Mouse (Mus musculus): ENCODE data around the gene Oxnad1. TPM values are rescaled to one million over a fixed set of nuclear protein-coding genes. Genes with fewer than 3 reads are reported as not detected.

Oxnad1 gene
- total RNA-seq (2017): 18.5 and 21.5 TPM in 2 replicates

DNA sequence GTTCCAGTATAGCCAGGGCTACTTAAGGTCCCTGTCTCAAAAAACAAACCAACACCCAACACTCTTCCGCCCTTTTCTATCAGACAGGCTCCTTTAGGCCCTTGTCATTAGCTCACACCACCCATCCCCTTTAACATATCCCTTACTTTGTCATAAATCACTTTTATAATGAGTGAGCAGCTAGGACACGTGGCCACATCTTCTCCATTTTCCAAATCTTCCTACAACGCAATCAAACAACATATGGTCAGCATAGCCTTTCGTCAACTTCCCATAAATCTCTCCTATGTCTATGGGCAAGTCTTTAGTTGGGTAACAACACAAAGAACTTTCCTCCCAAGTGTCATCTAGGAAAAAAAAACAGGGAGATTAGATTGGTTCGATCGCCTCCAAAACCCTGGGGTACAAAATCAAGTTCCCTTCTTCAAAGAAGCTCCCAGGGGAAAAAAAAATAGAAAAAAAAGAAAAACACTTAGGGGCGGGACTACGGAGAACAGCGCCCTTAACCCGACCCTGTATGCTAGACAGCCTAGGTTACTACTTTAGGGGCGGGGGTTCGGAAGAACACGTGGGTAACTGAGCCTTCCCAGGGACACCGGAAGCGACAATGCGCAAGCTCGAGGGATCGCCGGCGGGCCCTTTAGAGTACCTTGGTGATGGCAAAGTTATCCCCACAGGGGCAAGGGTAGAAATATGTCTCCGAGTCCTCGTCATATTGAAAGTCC is at the start of gene Oxnad1:
Oxnad1 (plus strand) TSS at position 614 of the 725 bp plus-strand sequence.
- peak; percentile 68 for ATAC-seq (ENCODE audit: extremely low read depth, insufficient number of reproducible peaks, low FRiP score, poor library complexity, severe bottlenecking)

DNA sequence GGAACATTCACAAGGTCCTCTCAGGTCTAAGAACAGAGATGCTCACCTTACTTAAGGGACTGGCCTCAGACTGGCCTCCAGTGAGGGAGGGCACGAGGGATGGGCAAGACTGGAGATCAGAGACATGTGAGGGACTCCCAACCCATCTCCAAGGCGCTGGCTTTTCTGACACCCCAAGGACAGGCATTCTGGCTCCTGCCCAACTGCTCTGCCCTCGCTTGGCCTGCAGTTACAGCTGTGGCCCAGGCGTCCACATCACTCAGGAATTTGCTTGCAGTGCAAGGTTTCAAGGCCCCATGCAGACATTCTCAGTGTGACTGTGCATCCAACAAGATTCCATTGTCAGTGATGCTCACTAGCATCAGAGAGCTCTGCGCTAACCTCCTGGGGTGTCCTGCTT is 48.7 kb upstream of the Oxnad1 start:
- ATAC-seq (ENCODE audit: extremely low read depth, insufficient number of reproducible peaks, low FRiP score, poor library complexity, severe bottlenecking): no peak

- ATAC-seq (ENCODE audit: extremely low read depth, insufficient number of reproducible peaks, low FRiP score, poor library complexity, severe bottlenecking): no peak
These were observed 47.4 kb upstream of the Oxnad1 start for GRCm38 (mm10) chr14:32037661-32038252.

GRCm38 (mm10) chr14:32042108-32042507 is 43.1 kb upstream of the Oxnad1 start:
- no peak for ATAC-seq (ENCODE audit: extremely low read depth, insufficient number of reproducible peaks, low FRiP score, poor library complexity, severe bottlenecking)

DNA sequence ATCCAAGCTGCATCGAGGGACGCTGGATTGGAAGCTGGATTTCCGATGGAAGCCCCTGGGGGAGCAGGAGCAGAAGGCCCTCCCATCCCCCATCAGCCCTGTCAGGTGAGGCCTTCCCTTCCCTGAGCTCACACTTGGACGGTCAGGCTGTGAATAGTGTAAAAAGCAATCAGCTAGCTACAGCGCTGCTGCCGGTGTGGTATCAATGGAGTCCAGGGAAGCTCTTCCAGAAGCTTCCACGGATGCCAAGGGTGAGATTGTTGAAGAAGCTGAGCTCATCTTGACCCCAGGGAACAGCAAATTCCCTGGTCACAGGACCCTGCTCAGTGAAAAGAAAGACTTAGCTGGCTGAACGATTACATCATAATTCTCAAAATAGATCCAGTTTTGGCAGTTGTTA is 38.8 kb upstream of the Oxnad1 start:
- ATAC-seq (ENCODE audit: extremely low read depth, insufficient number of reproducible peaks, low FRiP score, poor library complexity, severe bottlenecking): no peak

DNA sequence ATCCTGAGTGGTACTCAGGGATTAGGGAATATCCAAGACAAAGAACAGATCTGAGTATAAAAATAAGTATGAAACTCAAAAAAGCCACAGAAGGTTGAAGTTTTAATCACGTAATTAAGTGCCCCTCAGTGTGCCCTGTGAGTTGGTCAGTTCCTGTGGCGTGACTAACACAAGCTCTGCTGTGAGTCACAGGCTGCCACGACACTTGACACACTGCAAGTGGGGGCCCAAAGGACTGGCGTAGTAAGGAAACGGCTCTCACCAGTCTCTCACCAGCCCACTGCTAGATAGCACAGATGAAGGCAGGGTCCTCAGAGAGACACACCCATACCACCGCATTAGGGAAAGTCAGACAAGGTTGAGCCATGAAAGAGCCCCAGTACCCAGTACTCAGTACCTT is 35.0 kb upstream of the Oxnad1 start:
- ATAC-seq (ENCODE audit: extremely low read depth, insufficient number of reproducible peaks, low FRiP score, poor library complexity, severe bottlenecking): no peak

- no peak for ATAC-seq (ENCODE audit: extremely low read depth, insufficient number of reproducible peaks, low FRiP score, poor library complexity, severe bottlenecking)
These were observed 31.3 kb upstream of the Oxnad1 start for GRCm38 (mm10) chr14:32053895-32054294.

- no peak for ATAC-seq (ENCODE audit: extremely low read depth, insufficient number of reproducible peaks, low FRiP score, poor library complexity, severe bottlenecking)
These were observed 30.4 kb upstream of the Oxnad1 start for GRCm38 (mm10) chr14:32054788-32055187.

DNA sequence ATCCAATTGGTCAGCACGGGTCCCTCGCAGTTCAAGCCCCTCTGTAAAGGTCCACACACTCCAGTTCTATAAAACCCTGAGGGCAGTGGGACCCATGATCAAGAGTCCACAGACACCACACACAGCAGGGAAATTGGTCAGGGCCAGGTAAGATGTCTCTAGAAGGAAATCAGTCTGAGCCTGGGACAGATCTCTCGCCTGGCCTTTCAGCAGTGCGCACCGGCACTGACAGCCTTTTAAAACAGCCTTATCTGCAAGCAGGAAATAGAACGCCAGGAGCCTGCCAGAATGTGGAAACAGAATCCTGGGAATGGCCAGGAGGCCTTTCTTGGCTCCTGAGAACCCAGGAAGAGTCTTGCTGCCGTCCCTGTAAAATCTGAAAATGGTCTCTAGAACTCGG is 29.4 kb upstream of the Oxnad1 start:
- ATAC-seq (ENCODE audit: extremely low read depth, insufficient number of reproducible peaks, low FRiP score, poor library complexity, severe bottlenecking): no peak

DNA sequence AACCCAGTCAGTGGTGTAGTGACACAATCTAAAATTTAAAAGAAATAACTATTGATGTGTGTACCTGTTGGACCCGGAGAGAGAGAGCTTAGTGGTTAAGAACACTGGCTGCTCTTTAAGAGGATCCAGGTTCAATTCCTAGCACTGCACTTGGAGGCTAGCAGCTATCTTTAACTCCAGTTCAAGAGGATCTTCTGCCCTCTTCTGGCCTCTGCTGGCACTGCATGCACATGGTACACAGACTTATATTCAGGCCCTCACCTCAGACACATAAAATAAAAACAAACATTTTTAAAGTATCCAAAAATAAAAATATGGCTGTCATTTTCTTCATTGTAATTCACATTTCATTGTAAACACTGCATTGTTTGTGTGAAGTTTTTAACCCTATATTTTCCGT is 28.5 kb upstream of the Oxnad1 start:
- ATAC-seq (ENCODE audit: extremely low read depth, insufficient number of reproducible peaks, low FRiP score, poor library complexity, severe bottlenecking): no peak

DNA sequence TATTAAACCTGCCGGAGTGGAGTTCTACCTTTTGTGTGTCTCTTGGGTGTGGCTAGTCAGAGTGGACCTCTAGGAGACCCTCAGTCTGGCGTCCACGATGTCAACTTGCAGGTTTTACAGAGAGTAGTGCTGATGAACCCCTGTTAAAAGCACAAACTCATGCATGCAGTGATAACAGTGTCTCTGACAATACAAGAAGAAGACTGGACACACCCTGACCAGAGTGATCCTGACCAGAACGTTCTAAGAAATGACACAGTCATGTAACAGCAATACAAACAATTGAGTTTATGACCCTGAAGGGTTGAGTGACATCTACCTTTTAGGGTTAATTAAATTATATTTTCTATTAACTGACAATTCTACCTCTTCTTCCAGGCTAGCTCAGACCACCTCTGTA is 27.5 kb upstream of the Oxnad1 start:
- no peak for ATAC-seq (ENCODE audit: extremely low read depth, insufficient number of reproducible peaks, low FRiP score, poor library complexity, severe bottlenecking)

GRCm38 (mm10) chr14:32061398-32061797 is 23.8 kb upstream of the Oxnad1 start:
- ATAC-seq (ENCODE audit: extremely low read depth, insufficient number of reproducible peaks, low FRiP score, poor library complexity, severe bottlenecking): no peak

- no peak for ATAC-seq (ENCODE audit: extremely low read depth, insufficient number of reproducible peaks, low FRiP score, poor library complexity, severe bottlenecking)
These were observed 12.4 kb upstream of the Oxnad1 start for GRCm38 (mm10) chr14:32072807-32073206.

DNA sequence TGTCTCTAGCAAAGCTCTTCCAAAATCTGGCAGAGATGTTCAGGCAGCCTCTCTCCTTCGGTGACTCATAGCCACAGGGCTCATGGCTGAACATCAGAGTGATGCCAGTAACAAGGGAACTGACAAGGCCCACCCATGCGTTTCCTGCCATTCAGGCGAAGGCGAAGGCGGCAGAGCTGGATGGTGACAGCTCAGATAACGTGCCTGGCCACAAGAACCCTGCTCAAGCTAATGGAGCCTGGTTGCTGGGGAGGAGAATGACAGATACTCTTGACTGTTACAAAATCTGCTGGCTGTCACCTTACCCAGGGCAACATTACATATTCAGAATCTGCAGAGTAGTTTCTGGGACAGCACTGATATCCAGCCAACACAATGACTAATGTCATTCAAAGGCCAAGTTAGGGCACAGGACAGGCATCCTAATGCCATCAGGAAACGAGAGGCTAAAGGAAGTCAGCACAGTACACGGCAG is 11.9 kb upstream of the Oxnad1 start:
- ATAC-seq (ENCODE audit: extremely low read depth, insufficient number of reproducible peaks, low FRiP score, poor library complexity, severe bottlenecking): no peak

- no peak for ATAC-seq (ENCODE audit: extremely low read depth, insufficient number of reproducible peaks, low FRiP score, poor library complexity, severe bottlenecking)
These were observed 11.3 kb upstream of the Oxnad1 start for GRCm38 (mm10) chr14:32073901-32074300.

DNA sequence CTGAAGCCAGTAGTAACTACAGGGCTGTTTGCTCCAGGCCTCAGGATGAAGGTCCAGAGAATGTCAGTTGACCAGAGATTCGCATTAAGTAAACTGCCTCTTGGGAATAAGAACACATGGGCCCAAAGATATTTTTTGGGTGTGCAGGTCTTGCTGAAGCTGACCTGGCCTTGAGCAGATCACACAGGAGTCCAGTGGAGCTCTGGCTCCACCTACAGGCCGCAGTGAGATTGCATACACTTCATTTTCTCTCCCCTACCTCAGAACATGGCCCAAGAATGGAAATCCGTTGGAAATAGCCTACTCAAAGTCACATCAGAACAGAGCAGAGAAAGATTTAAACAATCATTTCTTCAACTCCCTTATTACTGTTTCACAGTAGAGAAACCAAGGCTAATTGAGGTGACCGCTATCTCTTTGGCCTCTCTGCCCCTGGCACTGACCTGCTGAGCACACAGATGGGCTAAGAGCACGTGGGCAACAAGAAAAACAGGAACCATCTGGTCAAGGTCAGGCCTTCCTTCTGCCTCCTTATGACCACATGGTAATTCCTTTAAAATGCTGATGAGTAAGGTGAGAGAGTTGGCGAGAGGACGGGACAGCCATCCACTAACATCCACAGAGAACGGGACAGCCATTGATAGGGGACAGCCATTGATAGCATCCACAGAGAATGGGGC is 8.1 kb upstream of the Oxnad1 start:
- peak; percentile 74 for ATAC-seq (ENCODE audit: extremely low read depth, insufficient number of reproducible peaks, low FRiP score, poor library complexity, severe bottlenecking)

DNA sequence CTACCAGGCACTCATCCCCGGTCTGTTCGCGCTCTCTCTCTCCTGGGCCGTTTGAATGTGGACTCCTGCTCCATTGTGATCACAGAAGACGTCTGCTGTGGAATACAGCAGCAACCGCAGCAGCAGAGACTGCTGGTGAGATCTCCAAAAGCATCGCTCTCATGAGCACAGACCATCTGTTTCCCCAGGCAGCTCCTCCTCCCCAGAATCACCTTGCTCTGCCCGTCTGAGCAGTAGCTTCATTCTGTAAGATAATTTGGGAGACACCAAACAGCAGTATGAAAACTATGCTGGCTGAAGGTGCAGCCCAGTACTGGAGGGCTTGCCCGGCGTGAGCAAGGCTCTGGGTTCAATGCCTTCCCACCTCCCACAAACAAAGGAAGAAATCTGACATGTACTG is 4.1 kb upstream of the Oxnad1 start:
- no peak for ATAC-seq (ENCODE audit: extremely low read depth, insufficient number of reproducible peaks, low FRiP score, poor library complexity, severe bottlenecking)

DNA sequence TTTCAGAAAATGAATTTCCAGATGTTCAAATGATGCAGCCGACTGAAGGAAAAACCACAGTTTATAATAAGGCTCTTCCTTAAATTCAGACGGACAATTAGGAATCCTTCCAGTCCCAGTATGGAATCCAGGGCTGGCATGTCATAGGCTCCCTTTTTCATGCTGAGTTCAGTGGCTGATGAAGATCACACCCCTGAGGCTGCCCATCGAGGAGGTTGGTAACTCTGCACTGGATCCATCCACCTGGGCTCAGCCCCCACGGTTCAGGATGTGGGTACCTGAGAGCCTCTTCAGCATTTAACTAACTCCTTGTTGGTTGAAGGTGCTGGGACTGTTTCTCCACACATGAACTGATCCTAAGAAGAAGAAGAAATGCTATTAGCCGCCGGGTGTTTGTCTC is 2.3 kb upstream of the Oxnad1 start:
- no peak for ATAC-seq (ENCODE audit: extremely low read depth, insufficient number of reproducible peaks, low FRiP score, poor library complexity, severe bottlenecking)

DNA sequence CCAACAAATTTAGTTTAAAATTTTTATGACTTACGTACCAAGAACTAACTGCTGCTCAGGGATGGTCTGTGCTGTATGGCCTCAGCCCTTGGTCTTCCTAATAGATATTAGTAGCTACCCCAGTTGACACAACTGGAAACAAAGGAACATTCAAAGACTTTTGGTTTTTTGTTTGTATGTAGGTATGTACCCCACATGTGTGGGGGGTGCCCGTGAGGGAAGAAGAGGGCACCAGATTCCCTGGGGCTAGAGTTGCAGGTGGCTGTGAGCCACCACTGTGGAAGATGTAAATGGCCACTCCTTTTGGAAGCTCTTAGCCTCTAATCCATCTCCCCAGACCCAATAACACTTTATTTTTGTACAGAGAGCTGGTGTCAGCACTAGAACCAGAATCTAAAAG is 1.7 kb upstream of the Oxnad1 start:
- no peak for ATAC-seq (ENCODE audit: extremely low read depth, insufficient number of reproducible peaks, low FRiP score, poor library complexity, severe bottlenecking)

DNA sequence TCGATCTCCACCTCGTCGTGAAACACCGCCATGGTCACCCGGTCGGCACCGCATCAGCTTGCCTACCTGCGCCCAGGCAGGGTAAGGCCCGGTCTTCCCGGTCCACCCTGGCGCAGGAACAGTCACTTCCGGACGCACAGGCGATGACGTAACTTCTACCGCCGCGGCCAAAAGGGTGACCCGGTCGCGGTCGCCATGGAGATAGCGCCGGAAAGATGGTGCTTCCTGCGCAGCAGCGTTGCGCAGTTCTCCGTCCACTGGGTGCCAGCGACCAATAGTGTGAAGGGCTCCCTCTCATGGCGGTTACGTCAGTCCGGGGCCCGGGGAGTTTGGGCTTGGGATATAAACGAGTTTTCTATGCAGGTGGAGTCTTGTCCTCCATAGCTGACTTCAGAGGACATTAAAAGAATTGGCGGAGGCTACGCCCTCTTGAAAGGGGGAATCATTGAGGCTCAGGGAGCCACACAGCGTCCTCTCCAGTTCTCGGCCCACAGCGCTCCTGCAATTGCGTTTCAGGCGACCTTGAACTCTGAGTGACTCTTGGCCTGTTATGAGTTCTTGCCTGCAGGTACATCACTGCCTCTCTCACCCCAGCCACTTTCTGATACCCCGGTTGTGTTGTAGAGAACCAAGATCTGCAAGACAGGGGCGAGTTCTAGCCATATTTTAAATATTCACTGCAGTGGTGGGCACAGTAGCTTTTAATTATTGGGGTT is 470 bp downstream of the Oxnad1 start, which contains the start of gene Dph3:
Dph3 (minus strand) TSS at position 244 of the 716 bp plus-strand sequence.
- ATAC-seq (ENCODE audit: extremely low read depth, insufficient number of reproducible peaks, low FRiP score, poor library complexity, severe bottlenecking): peak; percentile 94
